Mouse (Mus musculus) lung, postnatal 36 days (tissue): Measurements from ENCODE around the gene Ccp110.
A peak's percentile ranks its signal among the peaks of the same experiment; 100 is the strongest.

Experiments used
- DNase-seq: peaks from one replicate; pipeline ENCODE4 v3.0.0; 2022; ENCODE audit warnings: mixed read lengths

Ccp110 gene

DNA sequence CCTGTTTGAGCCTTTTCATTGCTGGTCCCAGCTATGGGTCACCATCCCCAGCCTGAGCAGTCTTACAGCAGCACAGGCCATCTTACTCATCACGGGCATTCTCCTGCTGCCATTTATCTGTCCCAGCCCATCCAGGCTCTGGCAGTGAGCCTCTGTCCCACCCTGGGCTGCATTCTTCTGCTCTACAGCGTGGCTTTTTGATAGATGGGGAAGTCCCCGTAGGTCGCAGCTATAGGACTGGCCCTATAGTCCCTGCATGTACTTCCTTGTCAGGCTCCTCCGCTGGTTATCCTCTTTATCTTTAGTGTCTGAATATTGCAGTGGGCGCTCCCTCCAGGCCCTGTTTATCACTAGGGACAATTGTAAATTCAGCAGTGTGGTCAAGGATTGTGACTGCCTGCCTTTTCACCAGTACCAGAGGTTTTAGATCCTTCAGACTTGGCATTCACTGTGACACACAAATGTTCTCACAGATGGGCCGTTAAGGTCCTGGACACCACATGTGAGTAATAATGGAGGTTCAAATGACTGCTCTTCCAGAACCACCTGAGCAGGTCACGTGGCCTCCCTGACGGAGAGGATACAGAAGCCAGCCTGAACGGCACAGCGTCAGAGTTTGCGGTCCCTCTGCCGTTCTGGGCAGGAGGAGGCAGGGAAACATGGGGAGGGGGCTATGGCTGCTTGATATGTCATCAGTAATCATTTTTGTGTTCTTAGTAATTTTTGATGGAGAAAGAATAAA lies 16.7 kb downstream of the Ccp110 start:
- no peak for DNase-seq

- no peak for DNase-seq
Measured at GRCm38 (mm10) chr7:118731781-118732180, 19.4 kb downstream of the Ccp110 start.

DNA sequence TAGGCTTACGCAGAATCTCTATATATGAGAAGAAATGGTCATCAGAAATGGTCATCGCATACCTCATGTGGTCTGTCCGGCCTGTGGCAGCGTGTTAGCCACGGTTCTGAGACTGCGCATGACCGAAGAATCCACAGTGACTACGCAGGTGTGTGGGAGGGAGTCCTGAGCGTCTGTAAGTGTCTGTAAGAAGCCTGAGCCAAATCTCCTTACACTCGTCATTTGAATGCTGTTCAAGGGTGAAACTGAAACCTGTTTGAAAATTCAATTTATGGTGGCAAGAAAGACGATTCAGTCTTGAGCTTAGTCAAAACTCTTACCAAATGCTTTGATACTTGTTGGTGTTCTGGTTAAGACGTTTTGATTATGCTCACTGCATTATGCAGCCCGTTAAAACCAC lies 20.9 kb downstream of the Ccp110 start:
- no peak for DNase-seq

GRCm38 (mm10) chr7:118738730-118739129 lies 26.4 kb downstream of the Ccp110 start:
- DNase-seq = no peak

GRCm38 (mm10) chr7:118739975-118740531 lies 27.7 kb downstream of the Ccp110 start, which contains the start of gene Vps35l:
Gene Vps35l (plus strand): TSS chr7:118740226.
- peak; percentile 90 for DNase-seq

DNA sequence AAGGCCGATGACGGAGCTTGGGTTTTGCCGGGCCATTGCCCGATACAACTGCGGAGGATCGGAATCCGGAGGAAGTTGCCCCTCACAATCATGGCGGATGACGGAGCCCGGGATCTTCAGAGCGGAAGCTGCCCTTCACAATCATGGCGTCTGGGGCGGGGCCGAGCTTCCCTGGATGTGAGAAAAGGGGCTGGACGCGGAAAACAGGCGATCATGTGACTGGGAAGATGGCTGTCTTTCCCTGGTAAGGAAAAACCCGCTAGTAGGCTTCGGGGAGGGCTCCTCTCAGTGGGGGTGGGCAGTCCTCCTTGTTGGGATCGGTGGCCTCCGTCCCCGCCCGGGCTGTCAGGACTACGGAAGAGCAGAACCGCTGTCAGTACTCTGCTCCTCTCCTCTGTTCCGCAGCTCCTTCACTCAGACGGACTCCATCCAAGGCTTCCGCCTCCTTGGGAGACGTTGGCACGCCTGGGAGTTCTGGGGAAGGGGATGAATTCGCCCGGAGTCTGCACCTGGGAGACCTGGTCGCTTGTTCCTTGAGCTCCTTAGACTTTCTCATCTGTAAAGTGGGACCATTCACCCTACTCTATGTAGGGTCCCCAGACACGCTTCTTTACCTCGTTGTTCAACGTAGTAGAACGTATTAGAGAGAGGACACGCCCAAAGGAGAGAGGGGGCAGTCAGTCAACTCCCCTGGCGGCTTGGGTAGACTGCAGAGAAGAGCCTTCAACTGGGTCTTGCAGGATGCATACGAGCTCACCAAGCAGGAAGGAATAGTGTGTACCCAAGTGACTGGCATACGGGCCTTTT lies 28.4 kb downstream of the Ccp110 start:
- peak; percentile 99 for DNase-seq

- DNase-seq = no peak
Measured at GRCm38 (mm10) chr7:118742278-118742677, 29.9 kb downstream of the Ccp110 start.

GRCm38 (mm10) chr7:118744766-118745165 lies 32.4 kb downstream of the Ccp110 start:
- no peak for DNase-seq

- DNase-seq = no peak
Measured at GRCm38 (mm10) chr7:118747891-118748672, 35.7 kb downstream of the Ccp110 start.

GRCm38 (mm10) chr7:118749706-118750105 lies 37.4 kb downstream of the Ccp110 start:
- DNase-seq = no peak

- DNase-seq = no peak
Measured at GRCm38 (mm10) chr7:118751625-118752024, 39.3 kb downstream of the Ccp110 start.

- DNase-seq = peak; percentile 58
Measured at GRCm38 (mm10) chr7:118755756-118756155, 43.4 kb downstream of the Ccp110 start.

- no peak for DNase-seq
Measured at GRCm38 (mm10) chr7:118756490-118757265, 44.3 kb downstream of the Ccp110 start.

DNA sequence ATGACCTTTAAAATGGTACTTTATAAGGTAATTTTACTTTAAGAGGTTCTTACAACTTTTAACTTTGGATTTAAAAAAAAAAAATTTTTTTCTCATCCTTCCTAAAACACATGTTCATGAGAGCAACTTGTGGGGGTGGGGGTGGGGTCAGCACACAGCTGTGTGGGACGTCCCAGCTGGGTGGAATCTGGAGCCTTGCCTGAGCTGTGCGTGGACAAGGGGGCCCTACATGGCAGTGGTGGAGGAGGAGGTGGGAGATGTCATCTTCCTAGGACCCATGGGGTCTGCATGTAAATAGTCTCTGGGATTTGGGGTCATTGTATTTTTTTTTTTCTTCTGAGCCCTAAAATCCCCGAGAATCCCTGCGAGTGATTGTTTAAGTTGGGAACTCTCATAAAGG lies 46.0 kb downstream of the Ccp110 start:
- DNase-seq = no peak

DNA sequence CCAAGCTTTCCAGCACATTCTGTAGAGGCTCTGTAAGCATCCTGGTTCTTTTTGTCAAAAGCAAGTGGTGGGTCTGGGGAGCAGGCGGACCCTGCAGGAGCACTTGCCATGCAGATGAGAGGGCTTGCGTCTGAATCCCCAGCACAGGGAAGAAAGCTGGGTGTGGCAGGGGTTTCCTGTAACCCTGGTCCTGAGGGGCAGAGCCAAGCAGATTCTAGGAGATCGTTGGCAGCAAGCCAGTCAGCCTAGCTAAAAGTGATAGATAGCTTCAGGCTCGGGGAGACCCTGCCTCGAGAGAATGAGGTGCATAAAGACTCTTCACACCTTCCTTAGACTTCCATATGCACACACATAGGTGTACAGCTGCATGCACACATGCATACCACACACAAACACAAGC lies 47.0 kb downstream of the Ccp110 start:
- DNase-seq = no peak

- no peak for DNase-seq
Measured at GRCm38 (mm10) chr7:118763939-118764338, 51.6 kb downstream of the Ccp110 start.

- DNase-seq = no peak
Measured at GRCm38 (mm10) chr7:118764725-118765124, 52.4 kb downstream of the Ccp110 start.

- DNase-seq = no peak
Measured at GRCm38 (mm10) chr7:118765604-118766003, 53.3 kb downstream of the Ccp110 start.

- peak; percentile 80 for DNase-seq
Measured at GRCm38 (mm10) chr7:118766119-118766833, 53.9 kb downstream of the Ccp110 start.

DNA sequence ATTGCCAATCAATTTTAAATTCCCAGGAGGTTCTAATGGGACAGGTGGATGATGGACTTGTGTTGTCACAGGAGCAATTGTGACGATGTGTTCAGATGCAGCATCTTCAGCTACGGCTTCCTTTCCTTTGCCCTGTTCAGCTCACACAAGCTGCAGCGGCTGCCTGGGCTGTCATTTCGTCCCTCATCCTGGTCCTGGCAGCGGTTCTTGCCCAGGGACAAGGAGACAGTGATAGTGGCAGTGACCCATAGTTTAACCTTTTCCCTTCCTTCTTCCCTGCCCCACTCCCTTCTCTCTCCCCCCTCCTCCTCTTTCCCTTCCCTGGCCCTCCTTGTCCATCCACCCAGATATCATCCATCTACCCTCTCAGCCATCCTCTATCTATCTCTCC lies 54.5 kb downstream of the Ccp110 start:
- no peak for DNase-seq

GRCm38 (mm10) chr7:118769208-118769607 lies 56.9 kb downstream of the Ccp110 start:
- no peak for DNase-seq
